Mouse (Mus musculus) c-Kit-positive CD71-negative TER-119-negative erythroid progenitor cells, embryonic 14.5 days (primary cell): Measurements from ENCODE around the gene Mipol1.
"Not testable (repeated sequence)": the region's sequence is repeated elsewhere in the genome, so short reads cannot be mapped to it uniquely, and the experiment has no call there.

Source experiments
- DNase-seq: peaks from one replicate; pipeline ENCODE4 v3.0.0-alpha.2; 2013; ENCODE audit warnings: low read depth

Mipol1 gene

DNA sequence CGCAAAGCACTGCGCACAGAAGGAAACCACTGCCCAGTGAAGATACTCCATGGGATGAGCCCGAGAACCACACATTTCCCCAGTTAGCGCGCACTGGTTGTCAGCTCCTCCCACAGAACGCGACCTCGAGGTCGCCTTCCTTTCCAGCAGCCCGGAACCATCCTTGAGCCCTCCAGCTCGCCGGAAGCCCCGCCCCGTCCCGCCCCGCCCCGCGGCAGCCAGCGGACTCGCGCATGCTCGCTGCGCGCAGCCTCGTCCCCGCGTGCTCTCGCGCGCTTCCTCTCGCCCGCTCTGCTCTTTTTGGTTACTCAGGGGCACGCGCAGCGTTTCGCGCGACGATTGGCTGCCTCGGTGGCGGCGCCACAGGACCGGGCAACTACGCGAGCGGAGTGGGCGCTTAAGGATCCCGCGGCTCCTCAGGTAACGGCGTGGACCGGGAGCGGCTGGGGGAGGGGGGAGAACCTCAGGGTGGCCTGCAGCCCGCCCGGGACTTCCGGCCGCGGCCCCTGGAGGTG is at the start of gene Mipol1, which contains the start of gene Prps1l3:
TSS of gene Mipol1 (plus strand) at position 236 of the 515 bp plus-strand sequence.
TSS of gene Prps1l3 (plus strand) at position 221 of the 515 bp plus-strand sequence.
- DNase-seq: peak; percentile 78

DNA sequence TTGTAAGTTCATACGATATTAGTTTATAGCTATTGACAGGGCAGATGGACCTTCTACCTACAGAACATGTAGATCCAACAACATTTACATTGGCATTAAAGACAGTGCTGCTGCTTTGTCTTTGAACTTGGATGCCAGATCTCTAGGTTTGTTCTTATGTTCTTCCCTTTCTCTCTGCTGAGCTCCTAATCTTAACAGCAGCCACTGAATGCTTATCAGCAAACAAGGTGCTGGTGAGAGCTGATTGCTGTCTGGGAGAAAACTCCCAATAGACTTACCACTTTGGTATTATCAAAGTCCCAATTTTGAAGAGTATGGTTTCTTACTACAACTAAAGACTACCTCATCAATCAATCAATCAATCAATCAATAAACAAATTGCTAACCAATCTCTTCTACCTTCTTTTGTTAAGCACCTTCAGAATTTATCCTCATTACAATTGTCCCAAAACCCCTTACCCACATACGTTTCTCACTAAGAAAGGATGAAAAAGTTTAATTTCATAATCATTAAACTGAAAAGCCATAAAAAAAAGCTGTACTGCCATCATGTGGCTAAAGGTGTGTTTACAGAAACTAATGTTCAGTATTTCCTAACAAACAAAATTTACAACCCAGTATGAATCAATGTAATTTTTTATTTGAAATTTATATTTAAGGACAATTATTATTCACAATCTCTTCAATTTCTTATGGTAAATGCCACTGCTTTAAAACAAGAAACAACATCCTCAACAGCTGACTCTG is 45.7 kb upstream of the Mipol1 start:
- no peak for DNase-seq

DNA sequence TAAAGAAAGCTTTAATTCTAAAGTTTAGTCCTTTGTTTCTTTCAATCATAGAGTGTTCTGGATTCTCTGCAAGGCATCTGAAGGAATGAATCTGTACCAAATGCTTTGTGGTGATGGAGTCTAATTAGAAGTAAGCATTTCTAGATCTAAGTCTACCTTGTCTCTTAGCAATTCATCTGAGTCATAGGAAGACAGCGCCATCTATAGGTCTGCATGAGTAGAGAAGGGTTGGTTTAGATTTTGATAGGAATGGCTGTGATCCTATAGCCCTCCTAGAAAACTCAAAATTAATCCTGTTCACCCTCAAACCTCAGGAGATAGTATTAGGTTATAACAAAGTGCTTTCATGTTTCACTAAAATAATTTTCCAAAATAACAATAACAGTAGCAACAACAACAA is 44.8 kb upstream of the Mipol1 start:
- DNase-seq: no peak

DNA sequence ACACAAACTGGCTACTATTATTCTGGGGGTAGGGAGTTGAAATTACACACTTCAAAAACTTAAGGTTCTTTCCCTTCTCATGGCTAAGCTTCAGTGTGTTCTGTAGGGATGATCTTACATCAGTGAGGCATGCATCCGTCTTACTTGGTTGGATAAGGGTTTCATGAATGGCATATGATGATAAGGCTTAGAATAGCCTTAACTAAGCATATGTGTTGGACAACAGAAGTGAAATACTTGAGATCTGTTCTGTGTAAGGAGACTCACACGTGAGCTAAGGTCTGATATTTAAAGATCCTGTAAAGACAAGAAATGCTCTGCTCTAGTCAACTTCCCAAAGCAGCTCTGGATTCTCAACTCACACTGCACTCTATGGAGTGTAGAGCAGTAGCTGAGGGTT is 44.1 kb upstream of the Mipol1 start:
- no peak for DNase-seq

DNA sequence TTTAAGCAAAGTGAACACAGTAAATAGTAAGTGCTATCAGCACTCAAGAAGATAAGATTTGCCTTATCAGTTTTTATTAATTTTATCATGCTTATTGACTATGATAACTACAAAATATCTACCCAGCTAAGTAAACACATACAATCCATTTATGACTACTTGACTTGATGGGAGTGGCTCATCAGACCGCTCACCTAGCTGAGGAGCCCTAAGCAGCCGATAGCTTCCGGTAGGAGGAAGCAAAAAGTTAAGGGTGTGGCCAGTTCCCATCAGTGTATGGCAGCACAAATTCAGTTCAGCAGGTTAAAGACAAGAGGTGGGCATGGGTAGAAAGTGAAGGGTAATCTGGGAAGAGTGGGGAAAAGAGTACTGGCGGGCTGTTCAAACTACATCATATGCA is 43.2 kb upstream of the Mipol1 start:
- DNase-seq: no peak

DNA sequence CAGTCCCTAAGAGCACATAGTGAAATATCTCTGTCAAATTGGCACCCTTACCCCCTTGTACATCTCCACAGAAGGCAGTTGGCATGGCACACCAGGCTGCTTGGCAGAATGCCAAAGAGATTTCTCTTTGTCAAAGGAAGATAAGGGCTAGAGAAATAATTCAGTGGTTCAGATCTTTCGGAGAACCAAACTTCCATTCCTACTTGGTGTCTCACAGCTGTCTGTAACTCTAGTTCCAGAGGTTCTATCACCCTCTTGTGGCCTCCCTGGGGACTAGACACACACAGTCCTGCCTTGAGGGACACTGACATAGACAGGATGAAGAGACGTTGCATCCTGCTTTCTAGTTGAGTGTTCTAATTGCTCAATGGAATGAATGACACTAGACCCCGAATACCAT is 35.6 kb upstream of the Mipol1 start:
- no peak for DNase-seq

DNA sequence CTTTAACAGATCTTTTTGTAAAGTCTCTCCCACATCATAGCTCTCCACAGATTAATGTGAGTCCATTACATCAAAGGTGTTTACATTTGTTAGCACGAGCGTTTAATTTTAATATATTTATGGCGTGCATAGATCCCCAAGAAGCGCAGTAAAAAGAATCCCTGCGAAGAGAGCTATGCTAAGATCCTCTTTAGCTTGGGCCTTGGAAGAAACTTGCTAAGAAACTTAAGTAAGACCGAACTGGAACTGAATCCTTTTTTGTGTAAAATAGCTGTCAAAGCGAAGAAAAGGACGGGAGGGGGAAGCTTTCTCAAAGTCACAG is 34.0 kb upstream of the Mipol1 start:
- no peak for DNase-seq

DNA sequence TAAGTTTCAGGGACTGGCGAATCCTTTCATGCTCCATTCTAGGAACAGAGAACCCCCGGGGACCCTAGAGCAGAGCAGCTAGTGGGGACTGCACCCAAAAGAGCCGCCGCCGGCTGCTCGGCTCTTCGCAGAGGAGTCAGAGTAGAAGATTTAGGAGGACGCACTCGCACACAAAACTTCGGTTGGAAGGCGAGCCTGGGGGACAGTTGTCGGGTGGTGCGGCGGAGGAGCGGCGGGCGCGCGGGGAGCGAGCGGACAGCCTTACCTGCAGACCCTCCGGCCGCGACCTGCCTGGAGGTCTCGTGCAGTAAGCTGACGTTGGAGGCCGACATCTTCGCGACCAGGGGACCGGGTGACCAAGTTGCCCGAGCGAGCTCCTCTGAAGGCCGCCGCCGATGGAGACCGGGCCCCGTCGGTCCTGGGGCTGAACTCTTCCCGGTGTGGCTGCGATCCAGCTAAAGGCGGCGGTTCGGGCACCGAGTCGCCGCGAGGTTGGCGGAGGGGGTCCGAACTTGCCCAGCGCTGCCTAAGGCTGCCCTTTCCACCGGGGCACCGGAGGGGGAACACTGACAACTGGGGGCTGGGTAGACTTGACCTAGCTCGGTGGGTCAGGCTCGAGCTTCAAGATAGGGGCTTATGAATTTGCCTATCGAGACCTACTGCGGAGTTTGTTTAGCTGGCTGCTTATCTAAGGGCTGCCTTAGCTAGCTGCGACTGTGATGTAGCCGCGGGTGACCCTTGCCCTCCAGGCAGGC is 33.4 kb upstream of the Mipol1 start:
- no peak for DNase-seq

DNA sequence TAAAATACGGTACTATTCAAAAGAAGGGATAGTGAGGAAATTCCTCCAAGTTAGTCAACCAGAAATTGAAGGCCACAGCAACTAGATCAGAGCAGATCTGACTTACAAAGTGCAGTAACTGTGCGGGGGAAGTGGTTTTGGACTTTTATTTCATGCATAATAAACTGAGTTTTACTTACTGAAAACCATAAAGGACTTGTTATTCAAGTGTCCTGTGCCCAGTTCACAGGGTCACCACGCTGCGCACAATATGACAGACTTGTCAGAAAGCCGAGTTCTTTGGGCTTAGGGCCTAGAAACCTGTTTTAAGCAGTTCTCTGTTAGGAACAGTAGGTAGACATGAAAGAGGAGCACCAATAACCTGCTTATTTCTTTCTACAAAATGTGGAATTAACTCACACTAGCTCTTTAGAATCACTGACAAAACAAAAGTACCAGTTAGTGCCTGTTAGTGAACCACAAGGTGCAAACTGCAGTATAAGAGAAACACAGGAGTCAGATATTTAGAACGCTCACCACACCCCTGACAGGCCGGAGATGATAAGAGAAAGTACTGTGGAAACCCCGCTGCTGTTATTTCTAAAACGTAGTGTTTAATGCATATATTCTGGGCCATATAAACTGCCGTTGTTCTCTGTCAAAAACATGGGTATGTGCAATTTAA is 32.7 kb upstream of the Mipol1 start, which contains the start of gene Slc25a21:
TSS of gene Slc25a21 (minus strand) at position 110 of the 664 bp plus-strand sequence.
- no peak for DNase-seq

DNA sequence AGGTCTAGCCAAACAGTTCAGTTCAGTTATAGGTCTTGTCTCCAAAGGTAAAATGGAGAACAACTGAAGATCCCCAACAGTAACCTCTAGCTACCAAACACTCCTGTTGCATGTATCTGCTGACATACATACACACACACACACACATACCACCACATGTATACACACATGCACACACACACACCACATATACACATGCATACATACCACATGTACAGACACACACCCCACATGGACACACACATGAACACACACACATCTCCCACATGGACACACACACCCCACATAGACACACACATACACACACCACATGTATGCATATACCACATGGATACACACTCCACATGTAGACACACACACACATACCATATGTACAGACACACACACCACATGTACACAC is 32.0 kb upstream of the Mipol1 start:
- no peak for DNase-seq

DNA sequence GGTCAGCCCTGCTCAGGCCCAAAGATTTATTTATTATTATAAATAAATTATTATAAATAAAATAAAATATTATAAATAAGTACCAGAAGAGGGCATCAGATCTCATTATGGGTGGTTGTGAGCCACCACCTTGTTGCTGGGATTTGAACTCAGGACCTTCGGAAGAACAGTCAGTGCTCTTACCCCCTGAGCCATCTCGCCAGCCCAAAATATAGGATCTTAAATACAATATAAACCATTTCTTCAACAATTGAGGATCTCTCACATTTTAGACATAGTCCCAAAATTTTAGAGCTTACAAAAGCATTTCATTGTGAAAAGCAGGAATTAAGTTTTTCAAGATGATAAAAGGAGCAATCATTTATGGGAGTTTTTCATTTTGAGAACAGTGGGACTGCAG is 30.8 kb upstream of the Mipol1 start:
- DNase-seq: no peak

DNA sequence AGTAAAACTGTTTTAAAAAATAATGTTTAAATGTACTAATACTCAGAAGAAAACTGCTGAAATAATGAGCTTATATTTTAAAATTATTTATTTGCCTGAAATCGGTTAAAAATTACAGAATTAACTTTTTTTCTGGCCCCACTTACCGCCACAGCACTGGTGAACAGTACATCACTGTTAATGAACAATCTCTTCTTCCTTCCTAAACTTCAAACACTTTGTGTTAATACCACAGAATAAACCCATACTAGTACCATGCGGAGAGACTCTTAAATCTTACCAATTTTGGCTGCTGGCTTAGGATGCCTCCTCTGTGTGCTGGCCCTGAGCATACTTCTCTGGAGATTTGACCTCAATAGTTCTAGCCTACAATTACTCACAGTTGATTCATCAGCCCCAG is 28.3 kb upstream of the Mipol1 start:
- no peak for DNase-seq

DNA sequence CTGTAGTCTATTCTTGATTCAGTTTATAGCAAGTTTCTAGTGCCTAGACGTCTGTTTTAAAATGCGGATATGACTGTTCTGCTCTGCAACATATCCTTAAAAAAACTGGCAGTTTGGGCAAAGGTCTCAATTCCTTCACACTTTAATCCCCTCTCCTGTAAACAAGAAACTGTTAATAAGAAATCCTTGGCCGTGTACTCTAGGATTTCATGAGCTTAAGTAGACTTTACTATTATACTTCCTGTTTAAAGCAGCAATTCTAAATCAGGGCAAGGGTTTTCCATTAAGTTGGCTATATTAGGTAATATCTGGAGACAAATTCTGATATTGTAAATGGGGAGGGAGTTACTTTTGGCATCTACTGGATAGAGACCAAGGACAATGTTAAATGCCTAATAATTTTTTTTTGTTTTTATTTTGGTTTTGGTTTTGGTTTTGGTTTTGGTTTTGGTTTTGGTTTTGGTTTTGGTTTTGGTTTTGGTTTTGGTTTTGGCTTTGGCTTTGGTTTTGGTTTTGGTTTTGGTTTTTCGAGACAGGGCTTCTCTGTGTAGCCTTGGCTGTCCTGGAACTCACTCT is 25.9 kb upstream of the Mipol1 start:
- no peak for DNase-seq

DNA sequence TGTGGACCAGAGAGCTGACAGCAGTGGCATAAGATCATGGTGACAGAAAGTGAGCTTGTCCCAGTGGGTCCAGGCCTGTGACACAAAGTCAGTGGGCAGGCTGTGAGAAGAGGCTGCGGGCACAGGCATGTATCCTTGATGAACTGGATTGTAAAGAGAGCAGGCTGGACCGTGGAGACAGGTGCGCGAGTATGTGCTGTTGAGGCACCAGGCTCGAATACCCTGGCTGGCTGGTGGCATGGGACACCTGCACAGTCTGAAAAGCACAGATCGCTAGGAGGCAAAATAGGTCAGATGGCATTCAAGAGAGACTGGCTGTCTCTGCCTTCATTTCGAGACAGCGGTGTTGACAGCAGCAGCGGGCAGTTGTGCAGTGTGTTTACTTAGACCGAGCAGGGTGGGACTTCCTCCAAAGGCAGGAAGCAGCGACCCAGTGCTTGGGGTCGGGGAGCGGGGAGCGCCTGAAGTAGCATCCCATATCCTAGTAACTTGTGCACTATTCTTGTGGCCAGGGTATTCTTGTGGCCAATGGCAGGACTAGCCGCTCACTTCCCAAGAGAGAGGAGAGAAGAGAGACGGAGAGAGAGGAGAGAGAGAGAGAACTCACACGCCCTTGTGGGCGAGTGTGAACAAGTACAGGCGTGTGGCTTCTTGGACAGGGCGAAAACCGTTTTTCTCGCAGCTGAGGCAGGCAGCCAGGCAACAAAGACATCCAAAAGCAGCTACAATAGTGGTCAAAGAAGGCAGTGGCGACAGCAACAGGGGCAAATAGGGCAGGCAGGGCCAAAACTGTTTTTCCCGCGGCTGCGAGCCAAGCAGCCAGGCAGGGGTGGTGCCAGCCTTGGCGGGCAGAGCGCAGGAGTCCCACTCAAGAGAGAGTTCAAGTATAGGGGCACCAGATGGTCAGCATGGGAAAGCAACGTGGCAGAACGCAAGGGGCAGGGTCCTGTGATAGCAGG is 18.6 kb upstream of the Mipol1 start:
- DNase-seq: no peak

DNA sequence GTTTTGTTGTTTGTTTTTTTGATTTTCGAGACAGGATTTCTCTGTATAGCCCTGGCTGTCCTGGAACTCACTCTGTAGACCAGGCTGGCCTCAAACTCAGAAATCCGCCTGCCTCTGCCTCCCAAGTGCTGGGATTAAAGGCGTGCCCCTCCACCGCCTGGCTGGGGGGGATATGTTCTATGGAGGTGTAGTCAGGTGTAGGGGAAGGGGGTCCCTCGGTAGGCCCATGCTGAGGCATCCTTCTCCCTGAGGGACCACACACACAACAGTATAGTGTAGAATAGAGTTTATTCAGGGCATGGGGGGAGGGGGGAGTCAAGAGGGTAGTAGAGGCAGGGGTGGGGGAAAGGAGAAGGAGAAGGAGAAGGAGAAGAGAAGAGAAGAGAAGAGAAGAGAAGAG is 17.8 kb upstream of the Mipol1 start:
- not testable (repeated sequence) for DNase-seq

DNA sequence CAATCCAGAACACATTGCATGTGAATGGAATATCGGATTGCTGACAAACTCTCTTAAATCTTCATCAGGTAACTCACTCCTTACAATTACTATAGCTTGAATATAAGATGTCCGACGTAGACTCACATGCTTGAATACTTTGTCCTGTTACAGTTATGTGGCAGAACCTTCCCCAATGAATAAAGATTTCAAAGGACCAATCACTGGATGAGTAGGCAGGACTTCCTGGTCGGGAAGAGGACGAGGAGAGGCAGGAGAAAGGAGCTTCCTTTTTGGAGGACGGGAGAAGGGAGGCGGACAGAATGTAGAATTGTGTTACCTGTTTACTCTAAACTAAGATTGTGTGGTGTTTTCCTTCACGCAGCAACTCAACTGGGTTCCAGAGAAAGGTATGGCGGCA is 3.8 kb upstream of the Mipol1 start:
- DNase-seq: no peak

DNA sequence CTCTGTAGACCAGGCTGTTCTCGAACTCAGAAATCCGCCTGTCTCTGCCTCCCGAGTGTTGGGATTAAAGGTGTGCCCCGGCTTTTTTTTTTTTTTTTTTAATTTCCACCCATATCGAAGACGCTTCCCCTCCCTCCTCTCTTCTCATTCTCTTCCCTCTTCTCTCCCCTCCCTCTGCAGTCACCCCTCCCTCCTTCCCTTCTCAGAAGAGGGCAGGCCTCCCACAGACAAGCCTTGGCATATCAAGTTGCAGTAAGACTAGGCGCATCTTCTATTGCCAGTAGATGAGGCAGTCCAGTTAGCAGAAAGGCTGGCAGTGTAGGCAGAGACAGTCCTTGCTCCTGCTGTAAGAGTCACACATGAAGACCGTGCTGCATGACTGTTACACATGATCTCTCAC is 2.5 kb upstream of the Mipol1 start:
- no peak for DNase-seq

DNA sequence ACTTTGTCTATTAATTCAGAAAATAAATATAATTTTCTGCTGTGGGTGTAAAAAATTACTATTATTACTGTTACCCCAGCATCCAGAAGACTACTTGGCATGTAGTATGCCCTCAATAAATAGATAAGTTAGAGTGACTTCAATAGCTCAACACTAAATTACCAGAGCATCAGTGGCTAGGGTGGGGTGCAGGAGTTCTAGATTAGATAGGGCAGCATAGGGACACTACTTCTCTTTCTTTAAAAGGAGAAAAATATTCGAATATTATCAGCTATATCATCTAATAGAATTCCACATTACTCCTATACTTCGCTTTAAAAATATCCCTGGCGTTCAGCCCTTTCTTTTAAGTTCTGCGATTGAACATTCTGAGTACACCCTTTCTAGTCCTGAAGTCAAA is 524 bp upstream of the Mipol1 start:
- DNase-seq: no peak

DNA sequence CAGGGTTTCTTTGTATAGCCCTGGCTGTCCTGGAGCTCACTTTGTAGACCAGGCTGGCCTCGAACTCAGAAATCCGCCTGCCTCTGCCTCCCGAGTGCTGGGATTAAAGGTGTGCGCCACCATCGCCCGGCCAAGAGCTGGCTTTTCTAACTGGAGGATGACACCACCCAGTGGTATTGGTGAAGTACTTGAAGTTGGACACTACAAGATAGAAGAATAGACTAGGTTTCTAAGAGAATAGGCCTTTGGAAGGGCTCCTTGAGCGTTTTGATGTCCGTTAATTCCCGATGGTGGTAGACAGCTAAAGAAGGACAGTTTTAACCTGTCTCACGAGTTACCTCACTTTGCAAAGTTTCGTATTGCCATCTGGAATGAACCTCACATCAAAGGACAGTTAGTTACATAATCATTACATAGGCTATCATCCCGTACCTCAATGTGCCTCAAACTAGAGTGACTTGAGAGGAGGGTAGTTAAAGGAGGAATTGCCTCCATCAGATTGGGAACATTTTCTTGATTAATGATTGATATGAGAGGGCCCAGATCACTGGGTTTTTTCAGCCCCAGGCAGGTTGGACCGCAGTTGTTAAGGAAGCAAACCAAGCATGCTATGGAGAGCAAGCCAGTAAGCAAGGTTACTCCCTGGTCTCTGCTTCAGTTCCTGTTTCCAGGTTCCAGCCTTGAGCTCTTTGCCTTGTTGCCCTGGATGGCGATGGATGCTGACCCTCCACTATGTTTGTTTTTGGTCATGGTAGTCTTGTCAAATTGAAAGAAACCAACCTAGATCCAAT is 1.1 kb downstream of the Mipol1 start:
- no peak for DNase-seq

DNA sequence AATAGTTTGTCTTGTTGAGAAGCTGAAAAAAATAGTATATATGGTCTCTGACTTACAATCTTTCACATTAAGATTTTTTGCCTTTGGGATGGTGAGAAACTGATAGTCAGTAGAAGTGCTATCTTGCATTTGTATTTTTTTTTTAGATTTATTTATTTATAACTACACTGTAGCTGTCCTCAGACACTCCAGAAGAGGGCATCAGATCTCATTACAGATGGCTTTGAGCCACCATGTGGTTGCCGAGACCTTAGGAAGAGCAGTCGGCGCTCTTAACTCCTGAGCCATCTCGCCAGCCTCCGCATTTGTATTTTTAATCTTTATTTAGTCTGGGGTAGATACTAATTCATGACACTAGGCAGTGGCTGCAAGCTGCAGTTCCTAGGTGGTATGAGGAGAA is 3.2 kb downstream of the Mipol1 start:
- DNase-seq: no peak
